Mouse (Mus musculus): ENCODE measurements around the gene Mcub.

Mcub gene

GRCm38 (mm10) chr3:129949158-129949773 is 20.7 kb downstream of the Mcub start:
- no peak for DNase-seq (ENCODE audit: low spot score in 2 of 2)

- peak in 1 of 2 experiments; percentile 2 for DNase-seq (ENCODE audit: low spot score in 2 of 2)
These were observed 21.6 kb downstream of the Mcub start for GRCm38 (mm10) chr3:129948359-129948758.

GRCm38 (mm10) chr3:129946217-129946914 is 23.6 kb downstream of the Mcub start:
- DNase-seq (ENCODE audit: low spot score in 2 of 2), result no peak

GRCm38 (mm10) chr3:129943813-129944212 is 26.2 kb downstream of the Mcub start:
- DNase-seq (ENCODE audit: low spot score in 2 of 2), result no peak

- DNase-seq (ENCODE audit: low spot score in 2 of 2), result no peak
These were observed 28.7 kb downstream of the Mcub start for GRCm38 (mm10) chr3:129941291-129941690.

GRCm38 (mm10) chr3:129940780-129941179 is 29.2 kb downstream of the Mcub start:
- no peak for DNase-seq (ENCODE audit: low spot score in 2 of 2)

GRCm38 (mm10) chr3:129939058-129939457 is 30.9 kb downstream of the Mcub start:
- no peak for DNase-seq (ENCODE audit: low spot score in 2 of 2)

- peak; percentile 8 to 51 for DNase-seq (ENCODE audit: low spot score in 2 of 2)
These were observed 32.2 kb downstream of the Mcub start for GRCm38 (mm10) chr3:129937848-129938247.

- DNase-seq (ENCODE audit: low spot score in 2 of 2), result peak in 1 of 2 experiments; percentile 17
These were observed 33.4 kb downstream of the Mcub start for GRCm38 (mm10) chr3:129936561-129936960.

GRCm38 (mm10) chr3:129932443-129932842 is 37.6 kb downstream of the Mcub start:
- no peak for DNase-seq (ENCODE audit: low spot score in 2 of 2)

- peak in 1 of 2 experiments; percentile 42 for DNase-seq (ENCODE audit: low spot score in 2 of 2)
These were observed 39.7 kb downstream of the Mcub start for GRCm38 (mm10) chr3:129930213-129930778.

GRCm38 (mm10) chr3:129925861-129926260 is 44.1 kb downstream of the Mcub start:
- DNase-seq (ENCODE audit: low spot score in 2 of 2), result no peak

GRCm38 (mm10) chr3:129923581-129923980 is 46.4 kb downstream of the Mcub start:
- no peak for DNase-seq (ENCODE audit: low spot score in 2 of 2)

- DNase-seq (ENCODE audit: low spot score in 2 of 2), result peak; percentile 41 to 67
These were observed 51.6 kb downstream of the Mcub start for GRCm38 (mm10) chr3:129918434-129918833.

GRCm38 (mm10) chr3:129917424-129917823 is 52.6 kb downstream of the Mcub start:
- no peak for DNase-seq (ENCODE audit: low spot score in 2 of 2)

GRCm38 (mm10) chr3:129913241-129913640 is 56.8 kb downstream of the Mcub start:
- DNase-seq (ENCODE audit: low spot score in 2 of 2), result no peak

- DNase-seq (ENCODE audit: low spot score in 2 of 2), result no peak
These were observed 58.0 kb downstream of the Mcub start for GRCm38 (mm10) chr3:129912025-129912424.

- DNase-seq (ENCODE audit: low spot score in 2 of 2), result no peak
These were observed 65.4 kb downstream of the Mcub start for GRCm38 (mm10) chr3:129904381-129905132.

GRCm38 (mm10) chr3:129903866-129904265 is 66.1 kb downstream of the Mcub start:
- no peak for DNase-seq (ENCODE audit: low spot score in 2 of 2)

- DNase-seq (ENCODE audit: low spot score in 2 of 2), result no peak
These were observed 66.6 kb downstream of the Mcub start for GRCm38 (mm10) chr3:129903369-129903768.

- peak; percentile 81 to 85 for DNase-seq (ENCODE audit: low spot score in 2 of 2)
These were observed 68.7 kb downstream of the Mcub start, which contains the start of gene Casp6 for GRCm38 (mm10) chr3:129901271-129901809. Gene Casp6, plus strand, starts transcription at chr3:129901425.

- no peak for DNase-seq (ENCODE audit: low spot score in 2 of 2)
These were observed 71.1 kb downstream of the Mcub start for GRCm38 (mm10) chr3:129898886-129899285.

All from urinary bladder, postnatal 36 days (tissue).